Mouse (Mus musculus) kidney, postnatal 4 days (tissue): Measurements from ENCODE around the gene E130114P18Rik.

Experiments
- DNase-seq, 2 experiments: peaks; one replicate each; pipeline ENCODE4 v3.0.0; 2021; ENCODE audit warnings: mixed read lengths in 2 of 2

E130114P18Rik gene

DNA sequence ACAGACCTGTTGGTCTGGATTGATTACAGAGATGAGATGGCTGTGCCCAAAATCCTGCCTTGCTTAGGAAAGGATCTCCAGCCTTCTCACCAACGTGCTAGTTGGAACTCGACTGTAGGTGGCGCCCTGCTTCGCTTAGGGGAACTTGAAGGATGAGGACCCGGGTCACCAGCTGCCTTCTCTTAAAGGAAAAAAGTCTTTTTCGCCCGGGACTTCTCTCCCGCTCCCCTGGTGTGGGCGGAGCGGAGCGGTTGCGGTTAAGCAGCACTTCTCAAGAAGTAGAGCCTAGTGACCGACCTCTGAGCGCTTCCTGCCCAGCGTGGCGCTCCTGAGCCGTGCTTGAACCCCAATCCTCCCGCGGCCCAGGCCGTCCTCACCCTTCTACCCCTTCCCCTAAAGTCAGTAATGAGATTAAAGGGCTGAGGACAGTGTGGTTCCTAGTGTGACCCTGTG lies 26.8 kb downstream of the E130114P18Rik start:
- peak; percentile 98 for DNase-seq

DNA sequence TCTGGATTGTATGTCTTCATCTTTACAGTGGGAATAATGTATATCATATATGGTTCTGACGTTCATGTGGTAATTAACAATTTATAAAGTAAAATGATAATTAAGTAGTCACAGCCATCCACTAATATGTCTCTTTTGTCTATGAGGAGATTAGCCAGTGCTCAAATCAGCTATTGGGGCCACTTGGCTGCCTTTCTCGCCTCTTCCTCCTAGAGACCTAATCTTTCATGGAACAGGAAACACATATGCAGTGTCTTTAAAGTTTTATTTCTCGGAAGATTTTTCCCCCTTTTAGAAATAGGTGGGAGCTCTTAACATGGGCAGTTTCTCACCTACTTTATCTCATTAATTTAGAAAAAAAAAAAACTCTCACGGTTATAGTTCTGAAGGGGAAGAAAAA lies 27.5 kb downstream of the E130114P18Rik start:
- DNase-seq = no peak

DNA sequence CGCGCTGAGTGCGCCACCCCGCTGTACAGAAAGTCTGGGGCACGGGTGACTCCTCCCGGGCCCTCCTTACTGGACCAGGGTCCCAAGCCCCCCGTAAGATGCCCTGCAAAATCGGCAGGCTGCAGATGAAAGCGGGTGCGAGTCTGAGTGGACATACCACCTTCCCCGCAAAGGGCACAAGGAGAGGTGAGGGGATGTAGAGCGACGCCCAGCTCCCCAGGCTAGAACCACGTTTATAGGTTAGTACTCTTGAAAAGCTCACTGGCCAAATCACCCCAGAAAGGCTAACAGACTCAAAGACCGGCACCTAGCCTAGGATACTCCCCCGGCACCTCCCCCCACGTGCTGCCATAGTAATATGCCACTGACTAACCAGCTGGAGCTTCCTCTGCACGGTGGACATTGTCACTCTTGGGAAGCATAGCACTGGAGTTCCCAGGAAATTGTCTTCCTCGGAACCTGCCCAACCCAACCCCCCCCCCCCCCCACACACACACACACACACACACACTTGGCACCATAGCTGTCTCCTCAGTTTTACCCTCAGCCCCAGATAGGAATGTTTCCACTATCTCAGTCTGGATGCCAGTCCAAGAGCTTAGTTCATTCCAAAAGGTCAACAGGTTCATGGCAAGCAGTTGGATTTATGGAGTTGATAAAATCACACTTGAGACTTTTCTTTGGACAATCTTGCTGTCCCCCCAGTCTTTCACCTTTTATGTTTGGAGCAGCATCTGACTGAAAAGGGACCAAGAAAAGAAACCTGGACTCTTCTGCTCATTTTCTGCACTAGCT lies 31.6 kb downstream of the E130114P18Rik start:
- peak in 1 of 2 experiments; percentile 31 for DNase-seq

DNA sequence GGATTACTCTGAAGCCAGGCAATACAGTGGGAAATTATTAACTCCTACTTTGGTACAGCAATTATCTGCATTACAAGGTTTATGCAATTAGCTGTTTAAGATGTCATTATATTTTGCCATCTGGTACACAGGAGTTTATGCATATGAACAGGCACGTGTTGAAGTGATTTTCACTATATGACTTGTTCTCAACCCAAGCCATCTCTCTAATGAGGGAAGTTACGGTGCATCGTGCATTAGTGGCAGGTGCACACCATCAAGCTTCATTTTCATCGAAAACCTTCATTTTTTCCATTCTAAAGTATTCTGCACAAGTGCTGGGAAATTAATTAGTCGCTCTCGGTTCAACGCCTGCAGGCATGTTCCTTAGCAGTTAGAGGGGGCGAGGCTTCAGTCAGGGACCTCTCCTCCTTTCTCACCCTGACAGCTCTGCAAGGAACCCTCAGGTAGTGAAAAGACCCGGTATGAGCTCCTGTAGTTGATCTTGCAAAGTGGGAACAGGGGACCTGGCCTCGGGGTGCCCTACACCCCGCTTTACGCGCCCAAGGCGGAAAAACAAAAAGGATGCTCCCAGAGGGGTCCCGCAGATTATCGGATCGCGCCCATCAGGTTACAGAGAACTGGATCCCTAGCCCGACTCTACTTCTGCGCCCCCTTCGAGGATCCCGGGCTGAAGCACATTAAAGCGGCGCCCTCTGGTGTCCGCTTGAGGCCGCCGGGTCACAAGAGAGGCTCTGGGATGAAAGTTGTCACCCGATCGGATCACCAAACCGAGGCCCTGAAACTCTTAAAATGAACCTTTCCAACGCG lies 32.4 kb downstream of the E130114P18Rik start:
- peak; percentile 88 to 91 for DNase-seq

DNA sequence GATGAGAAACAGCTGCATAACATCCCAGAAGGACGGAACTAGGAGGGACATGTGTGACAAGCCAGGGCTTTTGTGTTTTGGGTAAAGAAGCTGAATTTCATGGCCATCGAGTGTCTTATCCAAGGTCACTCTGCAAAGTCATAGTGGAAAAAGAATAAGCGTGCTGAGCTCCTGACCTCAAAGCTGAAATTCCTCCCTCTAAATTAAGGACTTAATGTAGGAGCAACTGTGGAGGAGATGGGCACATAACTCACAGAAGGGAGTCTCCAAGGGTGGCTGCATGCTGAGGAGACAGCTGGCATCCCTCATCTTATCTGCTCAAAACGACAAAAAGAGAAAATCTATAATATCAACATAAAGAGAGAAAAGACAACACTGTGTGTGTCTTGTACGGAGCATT lies 33.9 kb downstream of the E130114P18Rik start:
- DNase-seq = peak in 1 of 2 experiments; percentile 3

DNA sequence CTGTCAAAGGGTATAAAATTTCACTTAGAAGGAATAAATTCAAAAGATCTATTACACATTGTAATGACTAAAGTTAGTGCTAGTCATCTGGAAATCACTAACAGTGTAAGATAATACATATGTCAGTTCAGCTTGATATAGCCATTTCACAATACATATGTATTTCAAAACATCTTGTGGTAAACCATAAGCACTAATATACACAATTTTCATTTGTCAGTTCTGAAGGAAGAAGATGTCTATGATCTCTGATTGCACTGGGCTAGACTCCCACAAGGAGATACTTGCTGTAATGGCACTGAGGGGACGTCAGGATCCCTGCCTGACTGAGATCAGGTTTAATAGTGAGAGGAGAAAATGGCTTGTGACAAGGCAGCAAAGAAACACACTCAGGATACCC lies 44.5 kb downstream of the E130114P18Rik start:
- no peak for DNase-seq

DNA sequence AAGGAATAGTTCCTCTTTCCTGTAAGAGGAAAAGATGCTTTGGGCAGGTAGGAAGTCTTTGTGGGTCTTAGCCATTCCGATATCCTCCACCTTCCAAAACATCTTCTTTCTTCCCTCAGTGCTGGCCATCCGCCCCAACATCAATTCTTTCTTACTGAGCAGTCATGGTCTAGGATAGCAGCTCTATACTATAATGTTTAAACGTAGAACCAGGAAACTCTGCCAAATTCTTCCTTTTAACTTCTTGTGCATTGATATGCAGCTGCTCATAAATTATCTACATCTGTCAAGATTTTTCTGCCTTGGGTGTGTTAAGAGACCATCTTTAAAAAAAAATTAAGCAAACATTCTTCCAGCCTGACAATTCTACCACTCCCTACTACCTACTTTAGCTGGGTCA lies 47.5 kb downstream of the E130114P18Rik start:
- no peak for DNase-seq

DNA sequence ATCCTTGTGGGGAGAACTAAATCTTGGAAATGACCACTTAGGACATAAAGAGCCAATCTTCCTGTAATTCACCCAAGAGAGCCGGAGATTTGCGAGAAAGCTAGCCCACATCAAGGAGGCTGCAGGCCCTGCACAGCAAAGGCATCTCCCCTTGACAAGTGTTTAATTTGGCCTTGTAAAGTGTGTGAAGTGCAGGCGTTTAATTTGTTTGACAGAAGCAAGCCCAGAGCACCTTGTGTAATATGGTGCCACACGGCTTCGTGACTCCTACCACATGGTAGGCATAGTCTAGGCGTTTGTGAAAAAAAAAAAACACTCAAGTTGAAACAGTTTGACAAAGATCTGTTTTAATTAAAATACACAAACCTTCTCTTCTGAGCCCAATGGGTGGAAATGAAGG lies 47.9 kb downstream of the E130114P18Rik start:
- no peak for DNase-seq

DNA sequence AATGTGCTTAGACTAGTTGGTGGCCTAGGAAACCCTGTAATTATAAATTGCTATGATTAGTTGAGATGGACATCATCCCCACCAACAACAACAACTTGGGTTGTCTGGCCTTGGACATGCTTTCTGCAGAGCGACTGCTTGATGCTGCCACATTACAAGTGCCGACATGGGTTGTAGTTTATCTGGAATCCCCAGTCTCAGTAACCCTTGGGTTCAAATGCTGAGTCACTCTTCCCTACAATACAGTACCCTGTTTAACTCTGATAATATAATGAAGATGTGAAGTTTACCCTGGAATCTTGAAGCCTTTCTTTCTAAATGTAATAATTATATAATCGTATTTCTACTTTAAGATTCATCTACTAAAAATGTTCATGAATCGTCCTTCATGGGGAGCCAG lies 49.4 kb downstream of the E130114P18Rik start:
- no peak for DNase-seq

DNA sequence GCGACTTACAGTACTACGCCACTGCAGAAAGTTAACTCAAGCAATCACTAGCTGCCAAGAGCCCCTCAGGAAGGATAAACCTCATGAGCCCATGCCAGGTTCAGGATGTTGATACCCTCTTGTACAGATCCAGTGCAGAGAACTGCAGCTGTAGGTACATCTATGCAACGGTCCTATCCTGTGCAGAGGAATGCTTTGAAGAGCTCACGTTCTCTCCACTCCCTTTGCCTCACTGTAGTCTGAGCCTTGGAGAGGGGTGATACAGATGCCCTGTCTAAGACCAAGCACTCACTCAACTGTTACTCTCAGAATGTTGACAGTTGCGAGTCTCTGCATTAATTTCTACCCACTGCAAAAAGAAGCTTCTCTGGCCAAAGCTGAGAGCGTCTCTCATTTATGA lies 54.5 kb downstream of the E130114P18Rik start:
- DNase-seq = no peak

DNA sequence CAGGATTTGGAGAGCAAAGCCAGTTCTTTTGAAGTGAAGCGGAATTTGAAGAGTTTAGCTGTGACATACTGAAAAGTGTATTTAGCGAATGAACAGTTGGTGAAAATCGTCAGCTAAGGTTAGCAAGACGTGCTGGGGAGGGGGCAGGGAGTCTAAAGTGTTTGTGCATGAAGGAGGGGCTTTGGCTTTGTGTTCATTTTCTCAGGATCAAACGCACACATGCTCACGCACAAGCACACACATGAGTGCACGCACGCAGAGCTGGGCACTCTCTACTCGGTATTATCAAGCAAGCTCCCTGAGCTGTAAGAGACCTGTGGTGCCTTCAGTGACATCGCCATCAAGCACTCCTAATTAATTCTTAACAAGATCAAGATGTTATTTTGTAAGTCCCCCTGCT lies 55.2 kb downstream of the E130114P18Rik start:
- no peak for DNase-seq

DNA sequence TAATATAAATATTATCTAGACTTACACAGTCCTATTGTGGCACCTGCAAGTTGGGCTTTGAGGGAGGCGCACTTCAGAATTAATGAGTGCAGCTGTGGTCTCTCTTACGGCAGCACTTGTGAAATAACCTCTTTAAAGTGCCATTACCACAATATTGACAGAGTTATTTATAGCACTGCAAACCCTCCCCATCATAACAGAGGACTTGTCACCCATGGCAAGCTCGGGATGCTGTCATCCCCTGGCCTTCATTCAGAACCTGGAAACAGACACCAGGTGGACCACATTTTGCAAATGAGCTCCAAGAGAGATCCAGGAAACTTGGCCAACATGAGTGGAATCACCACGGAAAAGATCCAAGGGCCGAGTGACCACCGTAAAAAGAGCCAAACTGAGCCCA lies 63.3 kb downstream of the E130114P18Rik start:
- DNase-seq = no peak

DNA sequence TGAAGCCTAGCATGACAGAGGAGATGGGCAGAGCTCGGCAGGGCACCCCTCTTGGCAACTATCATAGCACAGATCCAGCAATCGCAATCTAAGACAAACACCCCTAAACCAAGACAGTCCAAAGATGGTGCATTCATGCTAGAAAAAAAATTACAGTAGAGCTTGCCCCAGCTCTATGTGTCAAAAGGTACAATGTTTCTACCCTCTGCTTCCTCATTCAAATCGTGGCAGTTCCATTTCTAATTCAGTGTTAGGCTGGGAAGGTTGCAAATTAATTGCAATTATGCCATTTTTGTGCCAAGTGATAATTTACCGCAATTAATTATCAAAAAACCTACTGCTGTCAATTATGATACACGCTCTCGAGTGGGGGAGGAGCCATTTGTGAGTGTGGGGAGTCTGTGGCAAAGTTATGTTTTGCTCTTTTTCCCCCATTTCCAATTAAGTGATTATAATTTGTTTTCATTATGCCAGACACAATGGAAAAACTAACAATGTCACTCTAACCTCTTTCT lies 63.7 kb downstream of the E130114P18Rik start:
- DNase-seq = no peak

DNA sequence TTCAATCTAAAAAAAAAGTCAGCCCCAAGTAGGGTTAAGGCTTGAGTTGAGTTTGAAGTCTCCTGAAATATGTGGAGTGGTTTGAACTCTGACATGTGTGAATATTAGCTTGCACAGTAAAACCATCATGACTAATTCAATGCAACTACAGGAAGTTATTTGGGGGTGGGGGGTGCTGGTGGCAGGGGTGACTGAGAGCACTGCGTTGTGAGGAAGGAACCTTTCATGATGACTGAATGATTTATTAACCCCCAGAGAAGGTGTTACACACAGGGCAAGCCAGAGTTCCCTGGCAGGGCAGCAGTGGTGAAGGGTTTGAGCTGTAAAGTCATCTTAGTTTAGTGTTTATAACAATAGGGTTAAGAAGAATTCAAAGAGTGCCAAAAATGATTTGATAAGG lies 65.3 kb downstream of the E130114P18Rik start:
- no peak for DNase-seq

DNA sequence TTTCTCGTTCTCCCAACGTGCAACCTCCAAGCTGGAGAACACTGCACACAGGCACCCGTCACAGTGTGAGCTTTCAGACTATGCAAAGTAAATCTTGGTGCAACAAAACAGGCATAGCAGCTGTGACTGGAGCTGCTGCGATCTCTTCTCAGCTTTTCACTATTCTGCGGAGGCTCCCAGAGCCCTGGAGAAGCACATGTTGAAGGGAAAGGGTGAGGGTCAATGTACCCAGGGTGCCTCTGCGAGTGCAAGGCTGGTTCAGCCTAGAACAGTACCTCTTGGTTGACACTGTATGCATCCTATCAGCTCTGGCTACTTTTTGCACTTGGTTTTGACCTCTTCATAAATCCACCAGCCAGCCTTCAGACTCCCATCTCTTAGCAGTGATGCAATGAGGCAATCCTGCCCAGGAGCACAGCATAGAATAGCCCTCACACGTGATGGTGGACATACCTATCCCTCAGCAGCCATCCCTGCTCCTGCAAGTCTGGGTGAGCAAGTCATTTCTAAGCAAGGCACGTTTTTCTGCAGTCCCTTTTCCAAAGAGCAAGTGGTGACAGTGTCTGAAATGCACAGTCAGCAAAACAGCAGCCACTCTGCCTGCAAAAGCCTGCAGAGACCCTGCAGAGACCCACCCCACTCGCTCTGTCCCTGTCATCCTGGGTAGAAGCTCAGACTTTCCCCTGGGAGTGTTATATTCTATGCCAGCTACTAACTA lies 67.7 kb downstream of the E130114P18Rik start:
- DNase-seq = no peak

DNA sequence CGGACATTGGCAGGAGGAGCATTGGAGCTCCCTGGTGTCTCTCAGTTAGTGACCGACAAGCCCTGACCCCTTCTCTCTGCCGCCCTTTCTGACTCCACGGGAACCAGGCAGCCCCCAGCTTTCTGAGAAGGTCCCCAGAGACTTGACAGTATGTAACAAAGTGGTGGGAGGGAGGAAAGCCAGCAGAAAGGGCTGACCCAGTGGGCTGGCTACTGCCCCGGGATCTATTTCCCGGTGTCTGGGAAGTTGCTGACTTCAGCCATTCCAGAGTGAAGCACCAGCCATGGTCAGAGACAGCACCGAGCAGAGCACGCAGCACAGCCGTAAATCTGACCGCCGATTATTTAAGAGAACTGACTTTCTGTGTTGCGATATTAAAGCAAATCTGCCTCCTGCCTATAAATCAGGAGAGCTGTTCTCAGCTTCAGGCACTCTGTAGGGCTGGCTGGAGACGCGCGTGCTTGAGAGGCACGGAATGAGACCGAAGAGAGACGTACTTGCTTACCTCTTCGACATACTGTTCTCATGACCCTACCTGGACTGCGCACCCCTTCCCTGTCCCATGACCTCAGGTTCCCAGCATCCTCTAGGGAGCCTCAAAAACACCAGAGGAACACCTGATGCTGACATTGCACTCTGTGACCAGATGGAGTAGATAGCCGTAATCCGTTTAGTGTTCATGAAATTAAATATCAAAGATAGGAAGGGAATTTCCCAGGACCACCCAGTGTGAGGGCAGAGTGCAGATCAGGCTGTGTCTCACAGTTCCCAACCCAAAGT lies 70.3 kb downstream of the E130114P18Rik start:
- peak; percentile 53 to 64 for DNase-seq

DNA sequence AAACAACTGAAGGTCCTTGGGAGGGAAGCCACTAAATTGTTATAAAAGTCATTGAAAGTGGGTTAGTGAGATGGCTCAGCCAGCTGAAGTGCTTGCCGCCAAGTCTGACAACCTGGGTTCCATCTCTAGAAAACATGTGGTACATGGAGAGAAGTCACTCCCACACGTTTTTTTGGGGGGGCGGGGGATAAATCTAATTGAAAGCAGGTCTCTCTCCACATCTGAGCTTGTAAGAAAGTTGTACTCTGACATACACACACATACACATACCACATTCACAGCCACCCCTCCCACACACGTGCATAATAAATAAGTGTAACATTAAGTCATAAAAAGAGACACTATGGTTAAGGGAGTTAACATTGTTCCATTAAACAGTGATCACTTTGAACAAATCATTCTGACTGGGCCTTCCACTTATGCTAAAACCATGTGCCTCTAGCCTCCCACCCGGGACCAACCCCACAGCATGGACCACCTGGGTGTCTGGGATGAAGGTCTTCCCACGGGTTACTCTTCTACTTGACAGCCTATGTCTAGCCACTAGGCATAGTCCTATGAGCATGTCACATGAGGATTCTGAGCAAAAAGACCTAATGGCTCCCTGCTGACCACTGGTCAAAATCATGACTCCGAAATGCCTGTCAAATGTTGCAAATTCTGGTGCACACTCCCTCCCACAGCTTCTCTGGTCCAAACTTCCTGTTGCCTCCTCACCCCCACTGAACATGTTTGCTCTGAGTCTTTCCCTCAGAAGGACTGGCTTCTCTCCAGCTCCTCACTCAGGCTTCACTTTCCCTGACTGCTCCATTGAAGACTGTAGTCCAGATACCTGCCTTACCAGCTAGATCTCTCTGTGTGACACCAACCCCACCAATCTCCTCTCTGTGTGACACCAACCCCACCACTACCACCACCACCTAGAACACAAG lies 80.9 kb downstream of the E130114P18Rik start:
- DNase-seq = peak; percentile 43 to 64

DNA sequence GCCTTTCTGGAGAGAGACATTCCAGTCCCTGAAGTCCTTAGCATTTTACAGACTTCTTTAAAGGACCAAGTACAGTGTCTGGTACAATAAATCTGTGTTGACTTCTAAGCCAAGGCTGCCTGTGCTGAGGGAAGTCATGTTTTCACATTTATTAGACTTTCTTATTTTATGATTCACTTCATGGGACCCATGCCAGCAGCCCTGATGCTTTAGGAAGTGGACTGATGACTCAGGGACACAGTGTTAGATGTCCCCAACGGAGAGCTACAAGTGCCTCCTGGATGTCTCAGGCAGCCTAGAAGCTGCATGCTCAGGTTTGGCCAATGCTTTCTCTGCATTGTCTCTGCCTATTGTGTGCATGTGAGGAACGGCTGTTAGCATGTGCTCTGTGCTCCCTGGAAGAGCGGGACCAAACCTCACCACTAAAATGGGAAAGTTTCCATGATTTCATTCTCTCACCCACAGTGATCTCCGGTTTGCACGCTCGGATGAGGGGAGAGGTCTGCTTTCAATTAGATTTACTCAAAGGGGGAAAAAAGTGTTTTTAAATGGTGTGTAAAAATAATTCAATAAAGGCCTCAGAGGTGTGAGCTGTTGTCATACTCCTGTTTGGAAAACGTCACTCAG lies 82.4 kb downstream of the E130114P18Rik start:
- peak; percentile 63 to 72 for DNase-seq

DNA sequence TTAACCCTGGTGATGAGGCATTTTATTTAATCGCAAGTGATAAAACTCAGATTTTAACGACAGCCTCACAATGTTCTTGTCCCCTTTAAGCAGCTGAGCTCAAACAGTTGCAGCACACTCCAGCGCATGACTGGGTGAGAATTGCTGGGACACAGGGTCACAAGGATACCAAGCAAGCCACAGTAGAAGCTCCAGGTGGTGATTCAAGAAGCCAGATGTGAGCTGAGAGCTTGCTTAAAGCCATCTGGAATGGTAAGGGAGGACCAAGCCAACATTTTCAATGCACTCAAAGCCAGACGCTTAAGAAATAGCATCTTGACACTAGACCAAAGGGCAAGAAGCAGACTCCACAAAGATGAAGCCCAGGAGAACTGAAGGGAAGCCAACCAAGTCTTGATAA lies 83.9 kb downstream of the E130114P18Rik start:
- DNase-seq = no peak

DNA sequence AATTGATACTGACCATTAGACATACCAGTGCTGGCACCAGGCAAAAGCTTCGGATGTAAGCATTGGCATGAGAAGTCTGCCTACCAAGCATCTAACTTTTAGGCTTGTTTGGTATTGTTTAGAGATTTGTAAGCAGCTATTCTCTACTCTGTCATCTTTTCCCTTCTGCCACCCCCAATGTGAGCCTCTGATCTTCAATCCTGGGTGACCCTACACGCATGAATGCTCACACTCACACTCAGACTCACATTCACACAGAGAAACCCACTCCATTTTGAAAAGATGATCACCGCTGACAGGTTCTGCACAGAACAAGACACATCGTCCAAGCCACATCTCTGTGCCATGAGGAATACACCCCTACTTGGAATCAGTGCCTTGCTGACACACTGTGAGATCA lies 84.8 kb downstream of the E130114P18Rik start:
- no peak for DNase-seq

DNA sequence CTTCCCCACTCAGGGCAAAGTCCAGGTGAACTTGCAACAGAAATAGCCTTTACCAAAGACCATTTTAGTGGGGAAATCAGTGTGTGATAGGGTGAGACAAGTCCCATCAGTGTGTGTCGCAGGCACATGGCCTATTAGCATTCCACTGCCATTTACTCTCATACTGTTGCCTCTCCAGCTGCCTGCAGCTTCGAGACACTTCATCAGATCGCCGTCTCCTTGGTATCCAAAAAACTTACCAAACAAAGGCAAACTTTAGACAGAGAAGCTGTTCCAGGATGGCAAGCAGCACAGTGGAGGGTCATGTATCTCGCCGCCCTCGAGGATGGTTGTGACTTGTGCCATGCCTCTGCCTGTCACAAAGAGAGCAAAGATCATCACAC lies 87.5 kb downstream of the E130114P18Rik start:
- DNase-seq = no peak
